Mouse (Mus musculus): ENCODE data around the gene Papln.

Papln gene

DNA sequence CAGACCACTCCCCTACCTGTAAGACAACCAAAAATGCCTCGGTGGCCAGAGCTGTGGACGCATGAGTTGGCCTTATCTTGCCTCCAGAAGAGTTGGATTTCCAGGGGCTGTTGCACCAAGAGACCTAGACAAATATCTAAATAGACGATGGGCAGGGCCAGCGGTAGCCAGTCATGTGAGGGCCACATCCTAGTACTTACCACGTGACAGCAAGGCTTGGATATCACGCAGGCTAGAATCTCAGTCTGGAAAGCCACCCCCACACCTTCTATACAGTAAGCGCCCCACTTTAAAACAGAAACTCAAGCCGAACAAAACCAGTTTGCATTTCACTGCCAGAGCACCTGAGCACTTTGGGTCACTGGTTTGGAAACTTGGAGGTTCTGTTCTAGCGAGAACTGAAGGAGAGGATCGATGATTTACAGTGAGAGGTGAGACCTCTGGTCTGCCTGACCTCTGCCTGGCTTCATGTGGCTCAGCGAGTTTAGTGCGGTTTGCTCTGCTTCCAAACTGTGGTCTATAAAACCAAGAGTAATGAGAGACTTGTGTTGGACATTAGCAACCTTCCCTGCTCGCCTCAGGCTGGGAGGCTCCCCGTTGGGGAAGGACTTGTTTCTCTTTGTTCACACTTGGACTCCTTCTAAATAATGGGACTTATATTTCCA is 4.9 kb downstream of the Papln start:
- no peak for DNase-seq

DNA sequence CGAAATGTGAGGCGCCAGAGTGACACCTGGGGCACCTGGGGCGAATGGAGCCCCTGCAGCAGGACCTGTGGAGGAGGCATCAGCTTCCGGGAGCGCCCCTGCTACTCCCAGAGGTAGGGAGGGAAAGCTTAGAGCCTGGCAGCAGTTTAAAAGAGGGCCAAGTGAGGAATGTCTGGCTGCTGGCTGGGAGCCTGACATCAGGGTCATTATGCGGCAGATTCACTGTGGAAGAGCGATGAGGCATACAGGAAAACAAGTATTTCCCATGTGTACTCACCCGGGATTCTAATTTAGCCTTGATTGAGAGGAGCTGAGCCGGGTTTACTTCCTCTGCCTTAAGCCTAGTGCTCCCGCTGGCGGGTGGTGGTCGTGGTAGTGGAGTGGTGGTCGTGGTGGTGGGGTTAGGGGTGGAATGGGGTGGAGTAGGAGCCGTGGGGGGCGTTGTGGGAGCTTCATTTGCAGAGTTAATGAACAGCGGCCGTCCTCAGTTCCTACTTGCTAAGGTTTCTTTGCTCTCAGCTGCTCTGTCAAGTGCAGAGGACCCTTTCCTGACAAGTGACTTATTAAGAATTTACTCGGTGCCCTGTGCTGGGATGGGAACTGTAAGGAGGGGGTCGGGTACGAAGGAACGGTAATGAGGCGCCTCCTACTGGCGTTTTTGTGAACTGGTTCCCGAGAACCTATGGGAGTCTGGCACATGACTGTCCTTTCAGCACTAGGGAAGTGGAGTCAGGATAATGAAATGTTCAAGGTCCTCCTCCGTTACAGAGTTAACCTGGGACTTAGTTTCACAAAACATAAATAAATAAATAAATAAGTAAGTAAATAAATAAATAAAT is 7.2 kb downstream of the Papln start:
- peak; percentile 51 for DNase-seq

- DNase-seq, result no peak
These were observed 12.2 kb downstream of the Papln start for GRCm38 (mm10) chr12:83775621-83776020.

DNA sequence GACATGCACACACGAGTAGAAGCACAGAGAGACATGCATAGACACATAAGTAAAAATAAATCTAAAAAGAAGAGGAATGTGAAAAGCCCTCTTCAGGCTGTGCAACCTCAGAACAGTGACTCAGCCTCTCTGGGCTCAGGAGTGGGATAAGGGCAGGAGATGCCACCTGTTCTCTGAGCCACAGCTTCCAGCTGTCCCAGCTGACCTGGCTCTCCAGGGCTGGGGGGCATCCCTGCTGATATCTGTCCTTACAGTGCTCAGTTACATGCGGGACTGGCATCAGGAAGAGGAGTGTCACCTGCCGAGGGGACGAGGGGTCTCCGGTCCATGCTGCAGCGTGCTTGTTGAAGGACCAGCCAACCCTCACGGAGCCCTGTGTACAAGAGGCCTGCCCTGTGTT is 13.3 kb downstream of the Papln start:
- DNase-seq, result no peak

GRCm38 (mm10) chr12:83780181-83780580 is 16.7 kb downstream of the Papln start:
- DNase-seq, result no peak

- no peak for DNase-seq
These were observed 17.8 kb downstream of the Papln start for GRCm38 (mm10) chr12:83781204-83781603.

GRCm38 (mm10) chr12:83781640-83782278 is 18.3 kb downstream of the Papln start:
- no peak for DNase-seq

DNA sequence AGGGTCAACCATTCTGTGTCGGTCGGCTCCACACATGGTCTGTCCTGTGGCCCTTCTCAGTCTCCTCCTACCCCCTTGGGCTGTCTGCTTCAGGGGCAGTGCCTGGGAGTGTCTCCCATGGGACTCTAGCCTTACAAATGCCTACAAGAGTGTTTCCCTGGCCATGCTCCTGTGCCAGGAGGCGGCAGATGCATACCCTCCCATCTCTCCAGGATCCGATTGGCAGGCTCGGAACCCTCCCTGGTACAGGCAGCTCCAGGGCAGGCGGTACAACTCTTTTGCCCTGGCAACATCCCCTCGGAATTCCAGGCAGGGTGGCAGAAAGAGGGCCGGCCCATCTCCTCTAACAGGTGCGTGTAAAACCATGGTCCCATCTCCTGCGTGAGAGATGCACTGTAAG is 19.2 kb downstream of the Papln start:
- no peak for DNase-seq

- no peak for DNase-seq
These were observed 21.9 kb downstream of the Papln start for GRCm38 (mm10) chr12:83785305-83785704.

DNA sequence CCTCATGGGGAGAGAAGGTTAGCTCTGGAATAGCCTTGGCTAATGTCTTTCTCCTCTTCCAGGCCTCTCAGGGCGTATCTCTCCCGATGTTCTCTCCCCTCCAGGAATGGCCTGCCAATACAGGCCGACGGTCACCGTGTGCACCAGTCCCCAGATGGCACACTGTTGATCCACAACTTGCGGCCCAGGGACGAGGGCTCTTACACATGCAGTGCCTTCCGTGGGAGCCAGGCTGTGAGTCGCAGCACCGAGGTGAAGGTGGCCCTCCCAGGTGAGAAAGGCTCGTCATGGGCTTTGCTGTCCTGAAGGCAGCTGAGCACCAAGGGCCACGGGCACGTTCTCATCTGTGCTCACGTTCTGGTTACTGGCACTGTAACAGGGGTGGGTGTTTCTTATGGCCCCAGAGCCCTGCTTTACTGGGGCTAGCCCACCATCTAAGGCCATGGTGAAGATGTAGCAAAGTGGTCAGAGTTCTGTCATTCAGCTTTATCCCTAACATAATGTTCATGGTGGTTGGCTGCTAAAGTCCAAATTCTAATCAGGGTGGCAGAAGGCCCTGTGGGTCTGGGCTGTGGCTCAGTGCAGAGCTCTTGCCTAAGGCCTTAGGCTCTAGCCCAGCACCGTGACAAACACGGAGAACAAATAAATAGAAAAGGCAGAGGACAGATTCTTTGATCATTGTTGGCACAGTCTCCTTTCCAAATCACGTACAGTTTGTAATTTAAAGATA is 25.8 kb downstream of the Papln start:
- DNase-seq, result no peak

DNA sequence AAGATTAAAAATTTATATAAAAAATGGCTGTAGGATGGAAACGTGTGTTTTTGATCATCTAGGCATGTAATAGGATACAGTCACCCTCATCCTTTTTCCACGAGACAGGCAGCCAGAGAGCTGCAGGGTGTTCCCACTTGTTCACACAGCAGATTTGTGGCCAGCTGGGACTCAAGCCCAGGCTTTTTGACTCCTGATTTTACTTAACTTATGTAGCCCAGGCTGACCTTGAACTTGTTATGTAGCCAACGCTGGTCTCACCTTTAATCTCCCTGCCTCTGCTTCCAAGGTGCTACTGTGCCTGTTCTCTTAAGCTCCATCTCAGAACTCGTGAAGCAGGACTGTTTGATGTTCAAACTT is 26.3 kb downstream of the Papln start:
- DNase-seq, result no peak

DNA sequence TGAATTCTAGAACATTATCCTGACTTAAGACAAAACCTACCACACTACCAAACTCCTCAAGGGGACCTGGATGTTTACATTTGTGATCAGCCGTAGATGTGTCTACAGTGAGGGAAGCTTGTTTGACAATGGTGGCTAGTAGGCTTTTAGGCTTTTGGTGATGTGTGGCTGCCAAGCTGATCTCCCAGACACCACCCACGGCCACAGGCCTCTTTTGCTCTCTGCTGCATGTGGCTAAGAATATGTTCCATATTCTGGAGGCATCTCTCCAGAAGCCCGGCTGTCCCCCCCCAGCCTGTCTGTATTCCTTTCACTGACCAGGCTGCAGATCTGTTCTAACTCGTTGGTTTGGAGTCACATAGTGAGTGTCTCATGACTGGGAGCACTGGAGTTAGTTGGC is 27.3 kb downstream of the Papln start:
- no peak for DNase-seq

GRCm38 (mm10) chr12:83791737-83792136 is 28.3 kb downstream of the Papln start:
- no peak for DNase-seq

DNA sequence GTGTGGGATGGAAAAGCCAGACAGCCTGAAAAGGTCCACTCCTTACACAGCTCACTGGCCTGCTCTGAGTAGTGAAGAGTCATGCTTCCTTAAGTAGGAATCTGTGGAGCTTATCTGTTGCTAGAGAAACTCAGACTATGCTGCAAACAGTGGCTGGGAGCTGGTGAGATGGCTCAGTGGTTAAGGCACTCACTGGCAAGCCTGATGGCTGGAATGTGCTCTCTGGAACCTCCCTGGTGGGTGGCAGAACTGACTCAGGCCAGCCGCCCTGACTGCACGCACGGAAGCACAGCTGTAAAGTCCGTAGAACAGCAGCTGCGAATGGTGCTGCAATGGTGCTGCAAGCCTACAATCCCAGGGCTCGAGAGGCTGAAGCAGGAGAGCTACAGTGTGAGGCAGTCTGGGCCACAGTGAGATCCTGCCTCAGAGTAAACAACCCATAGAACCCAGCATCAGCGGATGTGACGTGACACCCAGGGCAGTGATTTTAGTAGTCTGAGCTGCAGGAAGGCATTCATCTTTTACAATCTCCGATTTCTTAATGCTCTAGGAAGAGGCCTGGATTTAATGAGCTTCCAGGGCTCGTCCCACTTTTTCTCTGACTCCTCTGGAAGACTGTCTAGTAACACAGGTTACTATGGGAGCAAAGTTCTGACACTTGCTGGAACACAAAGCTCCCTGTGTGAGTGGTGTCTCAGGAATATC is 29.4 kb downstream of the Papln start:
- DNase-seq, result no peak

GRCm38 (mm10) chr12:83795051-83795450 is 31.6 kb downstream of the Papln start:
- no peak for DNase-seq

- DNase-seq, result no peak
These were observed 32.2 kb downstream of the Papln start for GRCm38 (mm10) chr12:83795586-83795985.

GRCm38 (mm10) chr12:83798313-83798712 is 34.9 kb downstream of the Papln start:
- no peak for DNase-seq

GRCm38 (mm10) chr12:83800943-83801342 is 37.5 kb downstream of the Papln start:
- no peak for DNase-seq

DNA sequence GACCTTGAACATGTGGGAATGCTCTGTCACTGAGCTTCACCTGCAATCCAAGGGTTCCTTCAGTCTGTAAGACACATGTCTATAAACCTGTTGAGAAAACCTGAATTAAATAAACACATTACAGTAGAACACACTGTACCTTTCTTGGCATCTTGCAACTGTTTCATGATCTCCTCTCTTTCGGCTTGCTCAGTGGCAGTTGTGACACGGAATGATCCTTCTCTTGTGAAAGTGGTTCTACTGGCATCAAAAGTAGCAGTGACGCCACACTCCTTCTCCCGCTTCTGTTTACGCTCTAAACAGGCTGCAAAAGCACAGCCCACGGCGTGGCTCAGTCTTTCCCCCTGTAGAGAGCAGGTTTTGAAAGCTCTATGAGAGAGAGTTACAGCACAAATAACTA is 40.2 kb downstream of the Papln start:
- no peak for DNase-seq

DNA sequence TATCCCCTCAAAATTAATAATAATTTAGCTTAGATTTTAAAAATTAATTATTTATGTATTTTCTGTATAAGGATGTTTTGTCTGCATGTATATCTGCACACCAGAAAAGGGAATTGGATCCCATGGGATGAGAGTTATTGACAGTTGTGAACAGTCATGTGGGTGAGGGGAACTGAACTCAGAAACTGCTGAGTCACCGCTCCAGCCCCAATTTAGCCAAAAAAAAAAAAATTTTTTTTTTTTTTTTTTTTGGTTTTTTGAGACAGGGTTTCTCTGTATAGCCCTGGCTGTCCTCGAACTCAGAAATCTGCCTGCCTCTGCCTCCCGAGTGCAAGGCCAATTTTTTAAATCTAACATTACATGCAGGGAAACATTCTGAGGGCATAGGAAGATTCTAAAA is 48.5 kb downstream of the Papln start:
- no peak for DNase-seq

- no peak for DNase-seq
These were observed 53.2 kb downstream of the Papln start for GRCm38 (mm10) chr12:83816616-83817015.

DNA sequence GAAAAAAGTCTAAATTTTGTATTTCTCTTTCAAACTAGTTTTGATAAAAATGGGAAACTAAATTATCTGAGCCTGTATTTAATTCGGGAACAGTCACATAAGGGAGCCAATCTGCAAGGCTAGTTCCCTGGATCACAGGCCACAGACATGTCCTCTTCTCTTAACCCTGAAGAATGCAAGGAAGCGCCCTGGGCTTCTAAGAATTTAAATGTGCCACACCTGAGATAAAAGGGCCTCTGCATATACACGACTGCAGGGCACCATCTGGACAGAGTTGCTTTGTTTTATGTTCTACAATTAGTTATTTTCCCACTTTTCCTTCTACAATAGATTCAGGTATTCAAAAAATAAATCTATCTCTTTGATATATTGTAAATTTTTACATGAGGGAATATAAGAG is 67.0 kb downstream of the Papln start:
- no peak for DNase-seq

GRCm38 (mm10) chr12:83833979-83834378 is 70.5 kb downstream of the Papln start:
- no peak for DNase-seq

Measured in thymus, postnatal 14 days (tissue).